Mouse (Mus musculus): Measurements from ENCODE around the gene Slc5a12. TPM values are rescaled to one million over a fixed set of nuclear protein-coding genes. Genes with fewer than 3 reads are reported as not detected.

The Slc5a12 gene
- polyA plus RNA-seq (2014; fragmentation: Nextera tagmentation; extraction: Ambion mirVana): not detected in 2 replicates

DNA sequence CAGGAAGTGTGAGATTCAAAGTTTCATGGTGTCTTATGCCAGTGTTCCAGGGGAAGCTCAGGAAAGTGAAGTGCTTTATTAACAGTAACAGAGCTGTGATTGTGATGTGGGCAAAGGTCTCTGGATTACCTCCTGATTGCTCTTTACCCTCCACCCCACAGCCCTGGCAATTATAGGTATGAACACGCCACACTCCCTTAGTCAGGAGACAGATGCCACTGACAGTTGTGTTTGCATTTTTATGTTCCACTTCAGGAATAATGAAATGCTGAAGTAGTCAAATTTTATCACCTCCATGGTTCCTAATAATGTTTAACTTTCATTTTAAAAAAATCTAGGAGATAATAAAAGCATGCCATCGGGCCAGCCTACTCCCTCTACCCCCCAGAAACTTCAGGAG is at the start of gene Slc5a12:
TSS of gene Slc5a12 (plus strand) at position 367 of the 400 bp plus-strand sequence.
- ATAC-seq (replicated peaks; ENCODE audit: insufficient number of reproducible peaks, low FRiP score, low TSS enrichment): no peak
- H3K9me3 ChIP-seq (replicated peaks; ENCODE audit: control insufficient read depth, low read length): no peaks in the 10 kb centered on the region
- no peak within 1 kb of the TSS for H3K4me3 ChIP-seq (ENCODE audit: low read depth, low read length)
- no peak within 1 kb of the TSS for H3K27ac ChIP-seq (ENCODE audit: low read depth, low read length)
- no peaks in the 10 kb centered on the region for H3K4me1 ChIP-seq (ENCODE audit: control insufficient read depth, insufficient read depth, low read length)
- H3K36me3 ChIP-seq (ENCODE audit: control insufficient read depth, insufficient read depth, low read length): no peaks in the 10 kb centered on the region
- 61% methylated on average over 2 of the region's 2 CpGs for WGBS (ENCODE audit: insufficient replicate concordance)
- H3K27me3 ChIP-seq (ENCODE audit: control insufficient read depth, insufficient read depth, low read length): no peaks in the 10 kb centered on the region
- no peak within 1 kb of the TSS for H3K9ac ChIP-seq (ENCODE audit: low read depth, low read length)
- H3K4me2 ChIP-seq: no peak within 1 kb of the TSS

DNA sequence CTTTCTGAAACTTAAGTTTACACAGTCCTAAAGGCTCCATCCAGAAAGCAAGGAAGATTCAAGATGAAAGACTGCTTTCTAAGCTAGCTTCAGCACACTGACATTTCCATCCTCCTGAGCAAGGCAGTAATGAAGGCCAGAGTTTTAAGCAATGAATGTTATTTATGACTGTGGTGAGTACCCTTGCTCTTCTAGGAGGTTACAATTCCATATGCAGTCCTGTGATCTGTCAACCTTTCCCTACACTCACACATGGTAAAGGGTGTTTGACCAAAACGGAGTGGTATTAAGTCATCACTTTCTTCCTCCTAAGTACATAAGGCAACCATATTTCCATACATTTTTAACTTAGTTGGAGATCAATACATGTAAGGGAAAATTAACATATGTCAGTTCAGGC is 41.0 kb upstream of the Slc5a12 start:
- Histone ChIP-seq H3K27ac (ENCODE audit: low read depth, low read length) (no peak overlapping the region), H3K4me1 (ENCODE audit: control insufficient read depth, insufficient read depth, low read length) (no peaks in the 10 kb centered on the region), H3K4me2 (no peak overlapping the region), H3K27me3 (ENCODE audit: control insufficient read depth, insufficient read depth, low read length) (no peaks in the 10 kb centered on the region), H3K9ac (ENCODE audit: low read depth, low read length) (no peak overlapping the region), H3K4me3 (ENCODE audit: low read depth, low read length) (no peak overlapping the region), H3K9me3 (replicated peaks; ENCODE audit: control insufficient read depth, low read length) (no peaks in the 10 kb centered on the region), H3K36me3 (ENCODE audit: control insufficient read depth, insufficient read depth, low read length) (no peaks in the 10 kb centered on the region)
- 85% methylated on average over 1 of the region's 1 CpGs for WGBS (ENCODE audit: insufficient replicate concordance)
- no peak for ATAC-seq (replicated peaks; ENCODE audit: insufficient number of reproducible peaks, low FRiP score, low TSS enrichment)

DNA sequence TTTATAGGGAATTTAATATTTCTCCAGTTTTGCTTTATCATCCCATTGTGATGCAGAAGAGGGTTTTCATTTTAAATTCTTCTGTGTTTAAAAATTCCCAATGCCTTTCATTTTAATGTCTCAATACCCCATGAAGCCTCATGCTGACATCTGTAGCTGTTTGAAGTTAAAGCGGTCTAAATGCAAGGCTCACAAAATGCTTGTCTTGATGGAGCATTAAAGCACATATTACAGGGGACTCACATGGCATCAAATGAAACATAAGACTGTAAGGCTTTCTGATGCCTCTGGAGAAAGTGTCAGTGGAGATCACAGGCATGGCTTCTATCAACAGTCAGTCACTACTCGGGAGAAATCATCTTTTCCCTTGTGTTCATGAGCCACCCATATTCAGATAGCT is 34.5 kb upstream of the Slc5a12 start:
- no peak overlapping the region for H3K27ac ChIP-seq (ENCODE audit: low read depth, low read length)
- no peak overlapping the region for H3K4me3 ChIP-seq (ENCODE audit: low read depth, low read length)
- WGBS (ENCODE audit: insufficient replicate concordance): 54% methylated on average over 2 of the region's 2 CpGs
- H3K4me2 ChIP-seq: no peak overlapping the region
- no peak overlapping the region for H3K9ac ChIP-seq (ENCODE audit: low read depth, low read length)
- H3K9me3 ChIP-seq (replicated peaks; ENCODE audit: control insufficient read depth, low read length): no peaks in the 10 kb centered on the region
- H3K4me1 ChIP-seq (ENCODE audit: control insufficient read depth, insufficient read depth, low read length): no peaks in the 10 kb centered on the region
- no peaks in the 10 kb centered on the region for H3K36me3 ChIP-seq (ENCODE audit: control insufficient read depth, insufficient read depth, low read length)
- no peaks in the 10 kb centered on the region for H3K27me3 ChIP-seq (ENCODE audit: control insufficient read depth, insufficient read depth, low read length)
- ATAC-seq (replicated peaks; ENCODE audit: insufficient number of reproducible peaks, low FRiP score, low TSS enrichment): no peak

DNA sequence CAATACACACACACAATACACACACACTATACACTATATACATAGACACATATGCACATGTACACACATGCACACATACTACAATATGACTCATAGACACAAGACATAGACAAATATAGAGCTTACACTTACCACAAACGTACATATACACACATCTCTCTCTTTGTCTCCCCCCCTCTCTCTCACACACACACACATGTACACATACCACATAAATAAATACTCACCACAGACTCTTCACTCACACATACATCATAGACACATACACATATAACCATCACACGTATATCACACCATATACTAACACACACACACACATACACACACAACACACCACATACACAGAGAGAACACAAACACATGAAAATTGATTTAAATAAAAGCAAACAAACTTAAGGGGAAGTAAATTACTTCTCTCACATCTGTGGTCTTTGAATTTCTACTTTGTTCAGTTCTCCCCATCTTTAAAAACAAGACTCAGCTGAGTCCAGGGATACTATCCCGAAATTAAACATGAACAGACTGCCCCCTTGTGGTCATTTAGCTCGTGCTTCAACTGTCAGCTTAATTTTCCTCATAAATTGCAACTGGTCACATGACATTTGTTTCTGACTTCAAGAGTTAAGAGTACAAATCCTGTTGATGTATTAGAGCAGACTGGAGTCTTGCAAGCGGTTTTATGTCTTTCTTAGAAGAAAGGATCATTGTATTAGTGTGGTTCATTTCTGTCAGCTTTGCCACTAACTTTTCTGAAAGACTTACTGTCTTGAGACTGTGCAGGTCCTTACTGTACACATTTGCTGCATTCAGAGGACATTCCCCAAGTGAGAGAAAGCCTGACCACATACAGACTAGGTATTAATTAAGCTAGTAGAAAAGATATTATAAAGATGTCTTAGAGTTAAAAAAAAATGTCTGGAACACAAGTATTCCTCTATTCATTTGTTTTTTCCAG is 32.1 kb upstream of the Slc5a12 start:
- Histone ChIP-seq H3K4me2 (no peak overlapping the region), H3K36me3 (ENCODE audit: control insufficient read depth, insufficient read depth, low read length) (no peaks in the 10 kb centered on the region), H3K4me3 (ENCODE audit: low read depth, low read length) (no peak overlapping the region), H3K27me3 (ENCODE audit: control insufficient read depth, insufficient read depth, low read length) (no peaks in the 10 kb centered on the region), H3K9me3 (replicated peaks; ENCODE audit: control insufficient read depth, low read length) (no peaks in the 10 kb centered on the region), H3K4me1 (ENCODE audit: control insufficient read depth, insufficient read depth, low read length) (no peaks in the 10 kb centered on the region), H3K27ac (ENCODE audit: low read depth, low read length) (no peak overlapping the region), H3K9ac (ENCODE audit: low read depth, low read length) (no peak overlapping the region)
- ATAC-seq (replicated peaks; ENCODE audit: insufficient number of reproducible peaks, low FRiP score, low TSS enrichment): no peak
- WGBS (ENCODE audit: insufficient replicate concordance): 34% methylated on average over 5 of the region's 5 CpGs

DNA sequence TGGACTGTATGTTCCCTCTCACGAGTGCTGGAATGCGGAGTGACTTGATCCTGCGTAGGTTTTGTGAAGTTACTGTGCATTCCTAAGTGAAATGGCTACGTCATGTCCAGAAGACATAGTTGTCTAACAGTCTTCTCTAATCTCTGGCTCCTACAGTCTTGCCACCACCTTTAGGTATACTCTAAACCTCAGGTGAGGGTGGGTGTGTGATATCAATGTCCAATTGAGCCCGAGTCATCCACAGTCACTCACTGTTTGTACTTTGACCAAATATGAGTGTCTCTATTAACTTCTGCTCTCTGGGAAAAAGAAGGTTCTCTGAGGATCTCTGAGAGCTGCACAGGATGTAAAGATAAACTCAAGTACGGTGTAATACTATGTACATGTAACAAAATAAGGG is 10.4 kb upstream of the Slc5a12 start:
- H3K4me3 ChIP-seq (ENCODE audit: low read depth, low read length): no peak overlapping the region
- no peaks in the 10 kb centered on the region for H3K9me3 ChIP-seq (replicated peaks; ENCODE audit: control insufficient read depth, low read length)
- H3K27ac ChIP-seq (ENCODE audit: low read depth, low read length): no peak overlapping the region
- 77% methylated on average over 6 of the region's 6 CpGs for WGBS (ENCODE audit: insufficient replicate concordance)
- H3K9ac ChIP-seq (ENCODE audit: low read depth, low read length): no peak overlapping the region
- no peaks in the 10 kb centered on the region for H3K36me3 ChIP-seq (ENCODE audit: control insufficient read depth, insufficient read depth, low read length)
- no peak for ATAC-seq (replicated peaks; ENCODE audit: insufficient number of reproducible peaks, low FRiP score, low TSS enrichment)
- H3K4me1 ChIP-seq (ENCODE audit: control insufficient read depth, insufficient read depth, low read length): no peaks in the 10 kb centered on the region
- no peak overlapping the region for H3K4me2 ChIP-seq
- H3K27me3 ChIP-seq (ENCODE audit: control insufficient read depth, insufficient read depth, low read length): no peaks in the 10 kb centered on the region

DNA sequence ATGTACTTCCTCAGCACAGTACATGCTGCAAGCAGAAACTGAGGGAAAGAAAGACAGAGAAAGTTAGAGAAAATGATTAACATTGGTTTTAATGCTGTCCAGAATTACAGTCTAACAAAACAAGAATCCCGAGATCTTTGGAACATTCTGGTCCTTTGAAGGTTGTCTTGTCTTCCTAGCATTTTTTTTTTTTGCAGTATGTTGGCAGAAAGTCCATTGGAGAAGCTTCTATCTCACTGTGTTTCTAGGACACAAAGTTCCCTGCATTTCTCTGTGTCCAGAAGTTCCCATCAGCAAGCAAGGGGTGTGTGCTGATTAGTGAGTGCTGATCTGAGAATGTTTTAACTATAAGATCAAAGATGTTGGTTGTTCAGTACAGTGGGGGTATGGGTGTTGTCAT is 7.1 kb upstream of the Slc5a12 start:
- 77% methylated on average over 1 of the region's 1 CpGs for WGBS (ENCODE audit: insufficient replicate concordance)
- ATAC-seq (replicated peaks; ENCODE audit: insufficient number of reproducible peaks, low FRiP score, low TSS enrichment): no peak
- Histone ChIP-seq H3K4me3 (ENCODE audit: low read depth, low read length) (no peak overlapping the region), H3K27ac (ENCODE audit: low read depth, low read length) (no peak overlapping the region), H3K9me3 (replicated peaks; ENCODE audit: control insufficient read depth, low read length) (no peaks in the 10 kb centered on the region), H3K27me3 (ENCODE audit: control insufficient read depth, insufficient read depth, low read length) (no peaks in the 10 kb centered on the region), H3K9ac (ENCODE audit: low read depth, low read length) (no peak overlapping the region), H3K36me3 (ENCODE audit: control insufficient read depth, insufficient read depth, low read length) (no peaks in the 10 kb centered on the region), H3K4me1 (ENCODE audit: control insufficient read depth, insufficient read depth, low read length) (no peaks in the 10 kb centered on the region), H3K4me2 (no peak overlapping the region)

DNA sequence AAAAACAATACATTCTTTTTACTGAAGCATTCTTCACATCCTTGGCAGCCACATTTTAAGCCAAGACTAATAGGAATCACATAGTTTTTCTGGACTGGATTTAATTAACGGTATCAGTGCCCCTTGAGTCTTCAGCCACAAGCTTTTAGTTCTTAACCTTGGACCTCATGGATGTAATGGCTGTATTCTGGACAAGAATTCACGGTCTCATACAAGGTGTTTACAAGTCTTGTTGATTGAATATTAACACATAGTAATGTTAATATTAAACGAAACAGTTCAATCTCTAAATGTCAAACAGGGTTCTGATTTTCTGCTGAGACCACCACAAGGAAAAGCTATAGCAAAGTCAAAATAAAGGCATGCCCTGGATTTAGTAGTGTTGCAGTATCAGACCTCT is 4.8 kb upstream of the Slc5a12 start:
- no peak overlapping the region for H3K4me3 ChIP-seq (ENCODE audit: low read depth, low read length)
- no peak overlapping the region for H3K4me2 ChIP-seq
- H3K27ac ChIP-seq (ENCODE audit: low read depth, low read length): no peak overlapping the region
- no peak overlapping the region for H3K9ac ChIP-seq (ENCODE audit: low read depth, low read length)
- no peaks in the 10 kb centered on the region for H3K9me3 ChIP-seq (replicated peaks; ENCODE audit: control insufficient read depth, low read length)
- H3K27me3 ChIP-seq (ENCODE audit: control insufficient read depth, insufficient read depth, low read length): no peaks in the 10 kb centered on the region
- H3K36me3 ChIP-seq (ENCODE audit: control insufficient read depth, insufficient read depth, low read length): no peaks in the 10 kb centered on the region
- WGBS (ENCODE audit: insufficient replicate concordance): 74% methylated on average over 3 of the region's 3 CpGs
- H3K4me1 ChIP-seq (ENCODE audit: control insufficient read depth, insufficient read depth, low read length): no peaks in the 10 kb centered on the region
- no peak for ATAC-seq (replicated peaks; ENCODE audit: insufficient number of reproducible peaks, low FRiP score, low TSS enrichment)

DNA sequence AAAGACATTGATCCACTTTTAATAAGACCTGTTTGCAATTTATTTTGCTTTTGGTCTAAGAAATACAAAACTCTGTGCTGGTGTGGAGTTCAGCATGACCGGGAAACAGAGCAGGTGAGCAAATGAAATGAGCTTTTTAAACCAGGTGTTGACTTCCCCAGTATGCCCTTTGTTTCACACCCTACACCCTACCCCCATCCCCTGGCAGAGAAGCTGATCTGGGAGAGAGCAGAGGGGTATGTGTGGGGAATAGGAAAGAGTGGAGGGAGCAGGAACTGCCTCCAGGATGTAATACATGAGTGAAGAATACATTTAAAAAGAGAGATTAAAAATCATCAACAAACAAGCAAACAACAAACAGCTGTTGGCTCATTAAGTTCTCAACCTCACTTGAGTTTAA is 47.3 kb downstream of the Slc5a12 start:
- Histone ChIP-seq H3K9ac (ENCODE audit: low read depth, low read length) (no peak overlapping the region), H3K4me3 (ENCODE audit: low read depth, low read length) (no peak overlapping the region), H3K4me1 (ENCODE audit: control insufficient read depth, insufficient read depth, low read length) (no peaks in the 10 kb centered on the region), H3K27me3 (ENCODE audit: control insufficient read depth, insufficient read depth, low read length) (no peaks in the 10 kb centered on the region), H3K36me3 (ENCODE audit: control insufficient read depth, insufficient read depth, low read length) (no peaks in the 10 kb centered on the region), H3K4me2 (no peak overlapping the region), H3K9me3 (replicated peaks; ENCODE audit: control insufficient read depth, low read length) (no peaks in the 10 kb centered on the region), H3K27ac (ENCODE audit: low read depth, low read length) (no peak overlapping the region)
- 70% methylated on average over 1 of the region's 1 CpGs for WGBS (ENCODE audit: insufficient replicate concordance)
- no peak for ATAC-seq (replicated peaks; ENCODE audit: insufficient number of reproducible peaks, low FRiP score, low TSS enrichment)

DNA sequence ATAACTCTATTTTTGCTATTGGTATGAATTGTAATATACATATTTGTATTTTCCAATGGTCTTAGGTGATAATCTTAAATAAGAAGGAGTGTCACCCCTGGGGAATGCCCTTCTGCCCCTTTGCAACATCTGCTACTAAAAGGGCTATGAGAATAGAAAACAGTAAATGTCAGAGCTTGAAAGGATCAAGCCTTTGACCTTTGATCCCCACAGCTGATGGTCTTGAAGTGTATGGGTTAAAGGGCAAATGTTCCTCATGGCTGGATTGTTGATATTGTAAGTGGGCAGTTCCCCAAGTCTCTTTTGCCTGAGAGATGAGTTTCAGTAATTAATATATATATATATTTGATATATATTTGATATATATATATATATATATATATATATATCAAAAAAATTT is 47.7 kb downstream of the Slc5a12 start:
- ATAC-seq (replicated peaks; ENCODE audit: insufficient number of reproducible peaks, low FRiP score, low TSS enrichment): no peak
- no peak overlapping the region for H3K4me3 ChIP-seq (ENCODE audit: low read depth, low read length)
- no peaks in the 10 kb centered on the region for H3K9me3 ChIP-seq (replicated peaks; ENCODE audit: control insufficient read depth, low read length)
- H3K4me1 ChIP-seq (ENCODE audit: control insufficient read depth, insufficient read depth, low read length): no peaks in the 10 kb centered on the region
- no peaks in the 10 kb centered on the region for H3K36me3 ChIP-seq (ENCODE audit: control insufficient read depth, insufficient read depth, low read length)
- no peak overlapping the region for H3K9ac ChIP-seq (ENCODE audit: low read depth, low read length)
- no peaks in the 10 kb centered on the region for H3K27me3 ChIP-seq (ENCODE audit: control insufficient read depth, insufficient read depth, low read length)
- H3K27ac ChIP-seq (ENCODE audit: low read depth, low read length): no peak overlapping the region
- no peak overlapping the region for H3K4me2 ChIP-seq

Measured in heart, embryonic 11.5 days (tissue).